Mouse (Mus musculus) left cerebral cortex, postnatal 4 days (tissue): ENCODE results near the gene Sys1. TPM values are rescaled to one million over a fixed set of nuclear protein-coding genes. Genes with fewer than 3 reads are reported as not detected.

ENCODE experiments used
- DNase-seq: peaks from one replicate; pipeline ENCODE4 v3.0.0-alpha.2; 2022
- intact Hi-C: fragments of 180-260 bp; cut with DNase I; formaldehyde crosslinking; loops from one replicate; pipeline ENCODE4 v1.15.1; 2025
- total RNA-seq, 2 experiments: library from RNA; stranded (reverse); gene quantifications; 2 replicates each; pipeline ENCODE4 v1.2.3; 2021

The Sys1 gene
- total RNA-seq = 10 to 100 TPM; 42.5 to 45.8 TPM

DNA sequence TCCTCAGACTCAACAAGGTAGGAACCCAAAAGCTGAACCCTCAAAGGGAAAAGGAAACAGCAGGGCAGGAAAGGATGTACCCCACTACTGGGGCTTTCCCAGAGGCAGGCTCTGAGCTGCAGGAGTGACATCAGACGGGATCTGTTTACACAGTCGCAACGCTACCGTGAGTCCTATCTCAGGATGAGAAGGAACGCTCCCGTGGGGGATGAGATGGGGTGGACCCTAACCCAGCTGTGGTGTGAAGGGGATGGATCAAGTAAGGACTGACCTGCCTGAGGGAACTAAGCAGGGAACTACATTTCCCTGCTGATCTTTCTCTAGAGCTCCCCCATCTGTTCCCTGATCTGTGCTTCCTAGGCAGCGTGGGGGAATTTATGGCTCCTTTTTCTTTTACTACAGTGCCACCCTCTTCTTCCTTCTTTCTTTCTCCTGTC is at the start of gene Sys1:
TSS of gene Sys1 (plus strand) at position 101 of the 437 bp plus-strand sequence.
- DNase-seq = no peak

DNA sequence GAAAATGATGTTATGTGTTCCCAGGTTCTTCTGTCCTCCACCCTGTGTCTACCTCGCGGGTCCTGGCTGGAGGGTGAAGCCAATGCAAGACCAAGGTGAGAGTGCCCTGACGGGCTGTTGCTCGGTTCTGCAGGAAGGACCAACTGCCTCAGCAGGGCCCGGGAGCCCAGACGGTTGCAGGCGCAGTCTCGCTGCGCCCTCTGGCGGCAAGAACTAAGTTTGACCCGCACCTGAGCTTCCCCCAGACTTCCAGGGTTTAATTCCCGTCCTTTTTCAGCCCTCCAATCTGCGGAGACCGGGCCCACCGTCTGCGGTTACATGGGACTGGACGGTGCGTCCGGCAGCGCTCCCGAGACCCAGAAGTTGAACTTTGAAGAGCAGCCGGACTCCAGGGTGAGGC is 49.1 kb upstream of the Sys1 start:
- peak; percentile 72 for DNase-seq
- intact Hi-C loops = loop anchor here (5.0 kb wide), 2 partner anchors 290 to 305 kb away; no protein-coding TSS in a partner anchor

More for the DNA sequence above, at the start of gene Sys1:
- intact Hi-C loops = loop anchor here (5.0 kb wide), 1 partner anchor 40 kb away; no protein-coding TSS in a partner anchor

DNA sequence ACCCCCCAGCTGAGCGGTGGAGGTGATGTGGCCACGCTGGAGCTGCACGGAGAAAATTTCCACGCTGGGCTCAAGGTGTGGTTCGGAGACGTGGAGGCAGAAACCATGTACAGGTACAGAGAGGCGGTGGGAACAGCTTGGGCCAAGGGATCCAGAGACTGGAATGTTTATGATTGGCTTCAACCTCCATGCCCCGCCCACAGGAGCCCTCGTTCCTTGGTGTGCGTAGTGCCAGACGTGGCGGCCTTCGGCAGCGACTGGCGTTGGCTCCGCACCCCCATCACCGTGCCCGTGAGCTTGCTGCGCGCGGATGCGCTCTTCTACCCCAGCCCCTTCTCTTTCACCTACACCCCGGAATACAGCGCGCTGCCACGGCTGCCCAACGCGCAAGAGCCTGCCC is 42.6 kb upstream of the Sys1 start:
- intact Hi-C loops = loop anchor here (10.0 kb wide), 1 partner anchor 121 kb away; no protein-coding TSS in a partner anchor
- DNase-seq = no peak

DNA sequence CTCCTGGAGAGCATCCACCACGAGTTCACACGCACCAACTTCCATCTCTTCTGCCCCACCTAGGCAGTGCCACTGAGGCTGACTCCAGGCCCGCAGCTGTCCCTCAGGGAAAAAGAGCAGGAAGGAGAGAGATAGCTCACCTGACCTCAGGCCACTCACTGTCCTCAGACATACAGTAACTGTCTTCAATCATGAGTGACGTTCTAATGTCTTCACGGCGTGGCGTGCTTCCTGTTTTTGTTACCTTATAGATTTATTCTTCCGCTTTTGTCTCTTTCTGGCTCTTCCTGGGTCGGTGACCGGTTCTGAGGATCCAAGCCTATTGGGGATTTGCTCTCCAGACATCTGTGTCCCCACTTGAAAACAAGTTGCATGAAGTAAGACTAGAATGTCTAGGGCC is 42.2 kb upstream of the Sys1 start:
- intact Hi-C loops = loop anchor here (10.0 kb wide), 1 partner anchor 120 kb away; no protein-coding TSS in a partner anchor
- DNase-seq = no peak

DNA sequence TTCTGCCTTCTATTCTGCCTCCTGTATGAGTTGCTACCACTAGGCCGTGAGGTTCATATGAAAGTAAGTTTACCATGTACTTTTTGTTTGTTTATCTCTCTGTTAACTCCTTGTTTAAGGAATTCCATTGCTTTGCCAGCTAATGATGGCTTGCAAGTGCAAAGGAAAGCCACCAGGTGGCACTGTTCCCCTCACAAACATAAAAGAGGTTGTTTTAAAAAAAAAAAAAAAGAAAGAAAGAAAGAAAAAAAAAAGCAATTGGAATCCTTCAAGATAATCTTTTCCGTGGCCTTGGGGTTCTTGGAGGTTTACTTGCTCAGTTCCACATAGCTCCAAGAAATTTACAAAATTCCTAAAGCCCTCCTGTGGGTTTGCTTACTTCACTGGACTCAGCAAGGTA is 39.6 kb upstream of the Sys1 start:
- peak; percentile 40 for DNase-seq
- intact Hi-C loops = loop anchor here (5.0 to 10.0 kb wide), 2 partner anchors 40 to 118 kb away; partner anchors contain the start of gene Sys1

DNA sequence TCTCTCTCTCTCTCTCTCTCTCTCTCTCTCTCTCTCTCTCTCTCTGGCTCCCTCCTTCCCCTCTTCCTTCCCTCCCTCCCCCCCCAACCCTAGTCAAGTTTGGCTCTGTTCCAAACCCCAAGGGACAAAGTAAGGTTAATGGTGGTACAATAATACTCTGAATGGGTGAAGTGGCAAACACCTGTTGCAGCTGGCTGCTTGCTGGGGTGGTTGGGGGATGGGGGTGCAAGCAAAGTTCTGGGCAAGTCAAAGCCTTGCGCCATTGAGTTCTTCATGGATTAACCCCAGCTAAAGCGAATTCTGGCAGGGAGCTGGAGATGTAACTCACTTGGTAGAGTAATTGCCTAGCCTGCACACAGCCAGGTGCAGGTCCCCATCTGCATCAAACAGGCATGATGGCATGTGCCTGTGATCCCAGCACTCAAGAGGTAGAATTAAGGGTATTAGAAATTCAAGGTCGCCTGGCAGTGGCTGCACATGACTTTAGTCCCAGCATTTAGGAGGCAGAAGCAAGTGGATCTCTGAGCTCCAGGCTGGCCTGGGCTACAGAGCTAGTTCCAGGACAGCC is 38.4 kb upstream of the Sys1 start:
- intact Hi-C loops = loop anchor here (5.0 to 10.0 kb wide), 2 partner anchors 39 to 116 kb away; partner anchors contain the start of gene Sys1
- no peak for DNase-seq

DNA sequence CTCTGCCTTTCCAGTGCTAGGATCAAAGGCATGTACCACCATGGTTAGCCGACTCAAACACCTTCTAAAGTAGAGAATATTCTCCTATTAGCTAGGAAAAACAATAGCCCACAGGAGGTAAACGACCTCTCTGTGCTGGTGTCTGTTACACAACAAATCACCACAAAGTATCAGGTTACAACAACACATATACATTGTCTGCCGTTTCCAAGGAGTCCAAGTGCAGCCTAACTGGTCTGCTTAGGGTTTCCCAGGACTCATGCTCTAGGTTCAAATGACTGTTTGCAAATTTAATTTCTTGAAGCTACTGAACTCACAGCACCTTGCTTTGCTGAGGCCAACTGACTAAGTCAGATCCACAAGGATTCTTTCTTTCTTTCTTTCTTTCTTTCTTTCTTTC is 37.3 kb upstream of the Sys1 start:
- intact Hi-C loops = loop anchor here (5.0 to 10.0 kb wide), 2 partner anchors 38 to 115 kb away; partner anchors contain the start of gene Sys1
- DNase-seq = no peak

DNA sequence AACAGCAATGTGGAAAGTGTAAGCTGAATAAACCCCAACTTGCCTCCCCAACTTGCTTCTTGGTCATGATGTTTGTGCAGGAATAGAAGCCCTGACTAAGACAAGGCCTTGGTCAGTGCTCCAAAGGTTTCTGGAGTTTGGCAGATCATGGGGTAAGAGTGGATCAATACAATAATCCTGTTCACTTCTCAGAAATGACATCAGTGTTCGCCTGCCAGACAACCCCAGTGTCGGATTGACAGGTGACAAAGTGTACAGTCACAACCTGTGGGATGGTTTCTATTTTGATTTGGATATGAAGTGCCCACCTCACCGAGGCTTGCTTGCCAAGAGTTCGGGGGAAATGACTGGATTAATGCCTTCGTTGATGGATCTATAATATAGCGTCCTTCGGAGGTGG is 35.5 kb upstream of the Sys1 start:
- intact Hi-C loops = loop anchor here (10.0 kb wide), 1 partner anchor 143 kb away; the partner anchor contains the start of gene Wfdc2
- DNase-seq = no peak

DNA sequence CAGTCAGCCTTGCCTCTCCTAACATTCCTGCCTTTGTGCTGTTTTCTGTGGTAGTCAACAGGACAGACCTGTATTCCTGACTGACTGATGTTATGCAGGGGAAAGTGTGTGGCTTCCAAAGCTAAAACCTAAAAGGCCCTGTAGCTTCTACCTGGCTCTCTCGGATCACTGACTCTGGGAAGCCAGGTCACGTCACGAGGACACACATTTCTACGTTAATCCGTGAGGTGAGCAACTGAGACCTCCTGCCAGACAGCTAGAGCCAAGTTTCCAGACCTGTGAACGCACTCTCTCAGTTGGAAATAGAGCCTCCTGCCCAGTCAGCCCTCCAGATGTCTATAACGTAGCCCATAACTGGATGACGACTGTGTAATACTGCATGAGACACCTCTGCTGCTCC is 34.8 kb upstream of the Sys1 start:
- DNase-seq = no peak
- intact Hi-C loops = loop anchor here (10.0 kb wide), 1 partner anchor 143 kb away; the partner anchor contains the start of gene Wfdc2

DNA sequence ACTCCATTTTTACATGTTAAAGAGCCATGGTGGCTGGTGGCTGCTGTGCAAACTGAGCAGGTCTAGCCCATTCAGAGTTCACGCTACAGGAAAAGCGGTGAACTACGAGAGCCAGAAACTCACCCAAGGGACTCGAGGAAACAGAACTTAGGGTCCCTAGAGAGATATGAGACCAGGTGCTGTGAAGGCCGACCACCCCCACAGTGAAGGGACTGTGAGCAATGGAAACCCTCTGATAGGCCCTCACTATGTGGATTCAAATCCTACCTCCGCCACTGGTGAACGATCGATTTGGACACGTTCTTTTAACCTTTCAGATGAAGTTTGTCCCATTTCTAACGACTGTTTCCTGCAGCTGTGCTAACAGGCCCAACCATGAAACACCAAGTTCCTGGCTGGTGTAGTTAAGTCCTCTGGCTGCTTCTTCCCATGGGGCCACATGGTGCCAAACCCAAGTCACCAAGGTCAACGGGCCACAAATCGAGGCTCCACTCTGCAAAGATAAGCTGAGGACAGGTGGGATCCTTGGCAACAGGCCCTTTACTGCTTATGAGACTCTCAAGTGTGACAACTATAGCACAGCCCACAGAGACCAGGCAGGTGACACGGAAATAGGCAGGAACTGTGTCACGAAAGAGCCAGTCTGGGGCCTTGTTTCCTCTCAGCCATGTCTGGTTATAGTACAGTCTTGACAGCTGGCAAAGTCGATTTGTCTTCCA is 33.9 kb upstream of the Sys1 start:
- intact Hi-C loops = loop anchor here (10.0 kb wide), 1 partner anchor 142 kb away; the partner anchor contains the start of gene Wfdc2
- no peak for DNase-seq

DNA sequence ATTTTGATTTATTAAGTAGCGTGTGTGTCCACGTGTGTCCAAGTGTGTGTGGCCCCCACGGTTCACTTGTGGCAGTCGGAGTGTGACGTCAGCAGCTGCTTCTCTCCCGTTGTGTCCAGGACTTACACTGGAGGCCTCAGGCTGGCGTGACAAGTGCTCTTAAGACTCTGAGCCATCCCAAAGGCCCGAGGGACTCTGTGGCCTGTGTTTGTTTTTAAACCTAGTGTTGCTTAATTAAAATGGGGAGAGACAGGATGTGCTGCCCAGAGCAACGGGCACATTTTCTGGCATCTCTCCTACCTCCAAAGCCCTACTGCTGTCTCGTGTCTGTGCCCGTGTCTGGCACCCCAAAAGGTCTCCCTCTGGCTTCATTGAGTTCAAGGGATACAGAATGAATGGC is 33.3 kb upstream of the Sys1 start:
- intact Hi-C loops = loop anchor here (10.0 kb wide), 1 partner anchor 141 kb away; the partner anchor contains the start of gene Wfdc2

DNA sequence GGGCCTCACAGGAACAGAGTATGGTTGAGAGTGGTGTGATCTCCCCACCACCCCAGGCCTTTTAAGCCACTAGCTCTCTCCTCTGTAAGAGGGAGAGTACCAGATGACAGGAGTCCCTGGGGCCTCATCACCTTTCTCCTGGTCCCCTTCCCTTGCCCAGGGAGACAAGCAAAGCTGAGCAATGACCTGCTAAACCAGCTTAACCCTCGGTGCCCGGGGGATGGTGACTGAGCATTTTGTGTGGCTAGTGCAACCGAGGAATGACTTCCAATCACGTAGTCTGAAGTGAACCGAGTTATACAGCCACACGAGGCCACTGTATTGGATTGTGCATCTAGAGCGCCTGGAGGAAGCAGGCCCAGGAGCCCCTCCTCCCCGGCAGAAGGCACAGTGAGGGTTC is 32.4 kb upstream of the Sys1 start:
- intact Hi-C loops = loop anchor here (10.0 kb wide), 1 partner anchor 140 kb away; the partner anchor contains the start of gene Wfdc2
- no peak for DNase-seq

More for the DNA sequence above, 33.3 kb upstream of the Sys1 start:
- no peak for DNase-seq

DNA sequence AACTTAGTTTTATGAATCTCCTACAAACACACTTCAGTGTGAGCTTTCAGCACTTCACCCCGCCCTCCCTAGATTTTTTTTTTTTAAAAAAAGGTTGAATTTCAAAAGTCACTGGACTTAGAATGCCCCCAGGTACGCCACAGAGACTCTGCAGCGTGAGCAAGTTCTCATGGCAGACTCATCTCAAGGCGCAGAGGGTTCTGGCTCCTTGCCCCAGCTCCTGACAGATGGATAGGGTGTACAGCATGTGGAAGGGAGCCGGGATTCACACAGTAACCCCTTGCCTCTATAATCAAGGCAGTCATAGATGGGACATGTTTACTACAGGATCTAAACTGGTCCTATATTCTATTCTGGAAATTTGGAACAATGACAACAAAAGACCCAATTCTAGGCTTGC is 31.4 kb upstream of the Sys1 start:
- peak; percentile 59 for DNase-seq
- intact Hi-C loops = loop anchor here (10.0 kb wide), 1 partner anchor 139 kb away; the partner anchor contains the start of gene Wfdc2

DNA sequence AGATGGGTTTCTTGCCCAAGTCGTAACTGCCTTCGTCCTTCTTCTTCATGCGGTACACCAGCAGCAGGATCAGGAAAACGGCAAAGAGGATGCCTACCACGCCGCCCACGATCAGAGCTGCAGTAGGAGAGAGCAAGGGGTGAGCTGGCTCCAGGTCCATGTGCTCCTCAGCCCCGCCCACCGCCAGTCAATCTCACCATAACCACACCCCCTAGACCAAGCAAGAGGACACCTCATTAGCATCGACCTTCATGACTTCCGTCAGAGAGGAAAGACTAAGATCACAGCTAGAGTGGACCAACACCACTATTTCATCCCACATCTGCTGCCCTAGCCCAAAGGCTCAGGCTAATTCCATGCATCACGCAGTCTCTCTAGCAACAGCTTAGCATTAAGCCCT is 30.6 kb upstream of the Sys1 start:
- no peak for DNase-seq
- intact Hi-C loops = loop anchor here (10.0 kb wide), 1 partner anchor 139 kb away; the partner anchor contains the start of gene Wfdc2

DNA sequence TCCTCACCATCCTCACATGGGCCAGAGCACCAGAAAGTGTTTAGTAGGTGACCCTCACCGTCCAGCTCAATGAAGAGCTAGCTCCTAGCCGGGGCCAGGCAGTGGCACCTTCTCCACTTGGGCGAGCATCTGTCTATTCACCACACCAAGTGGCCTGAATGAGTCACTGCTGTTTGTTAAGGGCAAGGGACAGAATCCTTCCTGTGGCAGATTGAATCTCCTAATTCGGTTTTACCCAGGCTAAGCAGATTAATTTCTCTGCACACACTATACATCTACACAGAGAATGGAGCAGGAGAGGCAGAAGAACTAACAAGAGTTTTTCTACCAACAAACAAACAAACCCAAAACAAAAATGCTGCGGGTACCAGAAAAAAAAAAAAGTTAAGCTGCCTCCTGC is 29.8 kb upstream of the Sys1 start:
- no peak for DNase-seq
- intact Hi-C loops = loop anchor here (10.0 kb wide), 1 partner anchor 138 kb away; the partner anchor contains the start of gene Wfdc2

DNA sequence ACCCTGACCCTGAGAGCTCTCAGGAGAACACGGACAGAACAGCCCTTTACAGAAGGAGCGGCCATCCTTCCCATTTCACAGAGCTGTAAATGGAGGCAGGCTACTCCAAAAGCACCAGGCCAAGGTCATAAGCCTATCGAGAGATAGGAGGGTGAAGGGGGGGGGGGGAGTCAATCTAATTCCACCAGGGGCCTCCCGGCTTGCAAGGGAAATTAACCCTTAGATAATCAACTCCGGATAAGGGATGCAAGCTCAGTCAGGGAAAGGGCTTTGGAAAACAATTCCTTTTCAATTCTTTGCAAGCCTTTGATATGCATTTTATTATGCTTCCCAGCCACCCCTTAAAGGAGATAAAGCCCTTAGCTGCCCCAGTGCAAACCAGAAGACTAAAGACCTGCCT is 28.3 kb upstream of the Sys1 start:
- no peak for DNase-seq
- intact Hi-C loops = loop anchor here (10.0 kb wide), 1 partner anchor 136 kb away; the partner anchor contains the start of gene Wfdc2

DNA sequence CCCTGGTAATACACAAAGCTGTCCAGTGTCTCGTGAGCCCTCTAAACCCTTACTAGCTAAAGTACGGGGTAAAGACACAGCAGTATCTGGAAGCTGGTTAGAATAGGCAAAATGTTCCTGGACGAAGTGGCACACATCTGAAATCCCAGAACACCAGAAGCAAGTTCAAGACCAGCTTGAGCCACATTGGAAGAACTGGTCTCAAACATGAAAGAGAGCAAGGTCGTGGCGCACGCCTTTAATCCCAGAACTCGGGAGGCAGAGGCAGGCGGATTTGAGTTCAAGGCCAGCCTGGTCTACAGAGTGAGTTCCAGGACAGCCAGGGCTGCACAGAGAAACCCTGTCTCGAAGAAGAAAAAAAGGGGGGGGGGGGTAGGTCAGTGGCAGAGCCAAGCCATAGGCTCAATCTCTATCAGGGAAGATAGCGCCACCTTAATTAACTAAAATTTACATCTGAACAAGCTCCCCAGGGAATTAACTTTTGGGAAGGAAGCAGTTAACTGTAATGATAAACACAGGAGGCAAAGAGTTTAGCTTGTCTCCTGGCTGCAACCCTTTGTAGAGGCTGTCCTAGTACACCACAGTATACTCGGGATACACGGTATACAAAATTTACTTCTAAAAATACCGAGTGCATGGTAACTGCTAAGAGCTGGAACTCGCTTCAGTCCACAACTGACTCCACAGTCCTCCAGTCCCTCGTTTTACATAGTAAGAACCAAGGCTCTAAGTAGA is 26.7 kb upstream of the Sys1 start:
- no peak for DNase-seq

DNA sequence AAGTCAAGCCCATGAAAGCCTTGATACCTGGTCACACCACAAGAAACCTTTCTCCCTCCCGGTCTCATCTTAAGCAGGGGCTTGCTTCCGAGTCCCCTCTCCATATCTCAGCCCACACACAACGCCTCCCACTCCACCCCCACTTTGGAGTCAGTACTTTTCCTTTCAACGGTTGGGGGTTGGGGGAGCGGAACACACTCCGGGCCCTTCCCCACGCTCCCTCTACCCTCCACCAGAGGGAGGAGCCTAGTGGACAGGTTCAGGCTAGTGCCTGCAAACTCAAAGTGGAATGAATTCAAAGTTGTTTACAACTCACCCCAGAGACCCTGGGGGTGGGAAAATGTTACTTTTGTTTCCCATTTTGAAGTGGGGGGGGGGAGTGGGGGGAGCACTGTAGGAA is 26.1 kb upstream of the Sys1 start:
- intact Hi-C loops = no loop called here
- DNase-seq = no peak

More for the DNA sequence above, 26.7 kb upstream of the Sys1 start:
- intact Hi-C loops = loop anchor here (10.0 kb wide), 1 partner anchor 135 kb away; the partner anchor contains the start of gene Wfdc2

DNA sequence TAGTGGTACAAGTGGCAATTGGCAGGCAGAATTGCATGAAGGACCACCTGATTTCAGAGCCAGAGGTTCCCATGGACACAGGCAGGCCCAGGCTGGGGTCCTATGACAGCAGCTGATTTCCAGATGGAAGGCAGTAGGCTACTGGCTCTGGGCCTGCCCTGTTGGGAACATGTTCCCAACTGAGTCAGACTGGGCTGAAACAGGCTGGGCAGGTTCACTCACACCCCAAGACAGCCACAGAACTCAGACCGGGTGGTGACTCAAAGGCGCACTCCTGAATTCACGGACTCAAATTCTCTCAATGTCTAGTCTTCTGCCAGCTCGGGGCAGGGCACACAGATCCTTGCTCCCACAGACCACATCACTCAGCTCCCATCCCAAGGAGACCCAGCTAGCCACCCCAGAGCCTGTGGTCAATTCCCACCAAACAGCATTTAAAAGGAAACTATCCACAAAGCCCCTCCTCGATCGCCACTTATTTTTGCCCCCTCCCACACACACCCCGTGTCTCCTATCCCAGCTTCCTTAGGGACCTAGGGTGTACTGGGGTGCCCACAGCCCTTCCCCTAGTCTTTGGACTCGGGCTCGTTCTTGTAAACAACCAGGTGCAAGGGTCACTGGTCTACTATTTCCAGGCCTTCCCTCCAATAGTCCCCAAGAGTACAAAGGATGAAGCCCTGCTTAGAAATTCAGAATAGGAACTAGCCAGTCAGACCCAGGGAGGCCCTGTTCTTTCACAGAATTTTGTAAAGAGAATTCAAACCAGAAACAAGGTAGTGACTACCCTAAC is 24.9 kb upstream of the Sys1 start:
- intact Hi-C loops = no loop called here

More for the DNA sequence above, 24.9 kb upstream of the Sys1 start:
- no peak for DNase-seq
